Mouse (Mus musculus) right cerebral cortex, postnatal 36 days (tissue): ENCODE results near the gene Vrk1.

Experiments
- DNase-seq, 2 experiments: peaks; one replicate each; pipeline ENCODE4 v3.0.0; 2022; ENCODE audit warnings: low spot score in 2 of 2, mixed read lengths in 1 of 2

The Vrk1 gene

DNA sequence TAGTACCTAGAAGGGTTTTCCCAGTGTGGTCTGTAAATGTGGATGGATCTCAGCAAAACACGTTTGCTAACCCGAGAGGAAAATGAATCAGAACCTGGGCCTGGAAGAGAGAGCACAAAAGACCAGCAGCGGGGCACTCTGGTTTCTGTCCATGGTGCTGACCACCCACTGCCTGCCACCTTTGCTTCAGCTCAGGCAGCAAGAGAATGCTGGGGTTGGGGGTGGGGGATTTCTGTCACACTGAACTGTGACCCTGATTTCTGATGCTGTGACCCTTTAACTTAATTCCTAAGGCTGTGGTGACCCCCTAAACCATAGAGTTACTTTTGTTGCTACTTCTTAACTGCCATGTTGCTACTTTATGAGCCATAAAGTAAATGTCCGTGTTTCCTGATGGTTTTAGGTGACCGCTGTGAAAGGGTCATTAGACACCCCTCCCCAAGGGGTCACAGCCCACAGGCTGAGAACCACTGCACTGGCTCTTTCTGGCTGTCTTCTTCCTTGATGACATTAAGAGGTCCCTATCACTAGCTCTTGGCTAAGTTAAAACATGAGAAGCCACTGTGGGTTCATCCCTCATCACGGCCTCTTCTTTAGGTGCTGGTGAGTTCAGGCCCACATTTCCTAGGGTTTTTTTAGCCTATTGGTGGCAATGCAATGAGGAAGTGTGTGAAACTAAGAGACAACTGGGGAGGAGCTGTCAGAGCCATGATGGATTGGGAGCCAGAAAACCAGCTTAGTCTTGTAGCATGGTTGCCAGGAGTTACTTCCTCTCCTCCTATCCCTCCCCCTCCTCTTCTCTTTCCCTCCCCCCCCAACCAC is 105.3 kb downstream of the Vrk1 start:
- DNase-seq: no peak

DNA sequence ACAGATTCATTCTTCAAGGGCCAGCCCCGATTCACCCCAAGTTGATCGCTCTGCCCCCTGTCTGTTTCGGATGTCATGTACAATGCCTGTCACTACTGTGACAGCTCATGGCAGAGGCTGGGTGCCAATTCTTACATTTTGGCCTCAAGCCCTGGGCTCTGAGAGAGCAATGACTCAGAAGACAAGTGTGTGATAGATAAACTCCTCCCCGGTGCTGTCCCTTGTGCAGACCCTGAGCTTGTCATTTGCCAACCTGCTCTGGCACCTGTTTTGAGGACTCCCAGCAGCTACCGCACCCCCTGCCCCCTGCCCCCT is 105.8 kb downstream of the Vrk1 start:
- DNase-seq: no peak

DNA sequence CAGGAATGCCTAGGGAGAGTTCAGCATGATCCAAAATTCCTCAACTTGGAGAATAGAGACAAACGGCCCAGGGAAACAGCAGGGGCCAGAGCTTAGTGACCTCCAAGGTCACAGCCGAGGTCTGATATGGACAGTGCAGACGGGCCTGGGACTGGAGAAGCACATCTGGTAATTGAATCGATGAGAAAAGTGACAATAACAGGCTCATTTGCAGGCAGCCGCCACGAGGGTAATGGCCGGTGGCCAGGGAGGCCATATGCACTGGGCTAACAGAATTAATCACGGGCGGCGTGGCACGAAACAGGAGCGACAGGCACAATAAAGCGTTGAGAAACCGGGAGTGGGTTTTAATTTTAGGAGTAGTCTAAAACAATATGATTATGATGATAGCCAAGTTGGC is 113.2 kb downstream of the Vrk1 start:
- DNase-seq: no peak

DNA sequence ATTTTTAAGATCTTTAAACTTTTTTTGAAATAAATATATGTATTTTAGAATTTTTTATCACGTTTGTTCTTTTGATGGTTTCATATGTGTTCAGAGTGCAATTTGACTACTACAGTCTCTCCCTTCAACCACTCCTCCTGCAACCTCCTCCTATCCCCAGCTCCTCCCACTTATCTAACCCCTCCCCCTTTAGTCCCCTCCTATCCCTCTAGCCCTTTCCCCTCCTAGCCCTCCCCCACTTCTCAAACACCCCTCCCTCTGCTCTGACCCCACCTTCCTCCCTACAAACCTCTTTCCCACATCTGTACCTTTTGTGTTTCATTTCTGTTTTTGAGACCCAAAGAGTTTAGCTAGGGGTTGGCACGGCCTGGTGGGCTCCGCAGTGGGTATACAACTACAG is 114.6 kb downstream of the Vrk1 start:
- no peak for DNase-seq
